Mouse (Mus musculus): ENCODE measurements around the gene Ttll9. TPM values are rescaled to one million over a fixed set of nuclear protein-coding genes. Genes with fewer than 3 reads are reported as not detected.

Ttll9 gene
- polyA plus RNA-seq, 1 experiment from 2014 or later = 0.27 TPM

- H3K4me3 ChIP-seq (replicated peaks; ENCODE audit: low read length) = peak overlapping the region; percentile 89; the same call in 1 of the 2 replicates
- 42% methylated on average over 8 of the region's 8 CpGs for WGBS
- H3K9me3 ChIP-seq (replicated peaks; ENCODE audit: control insufficient read depth, low read length) = no peaks in the 10 kb centered on the region
- ATAC-seq (ENCODE audit: insufficient read depth, low FRiP score) = no peak
- no peak overlapping the region for H3K27ac ChIP-seq (ENCODE audit: low read length)
- peaks cover 6% of the 10 kb centered on the region for H3K4me1 ChIP-seq (ENCODE audit: control insufficient read depth, insufficient read depth, low read length)
- peak overlapping the region; percentile 43 for H3K4me2 ChIP-seq (ENCODE audit: low read depth, low read length)
- 0 out of 2 replicates have a peak, but pooled peaks cover 2% of the 10 kb centered on the region for H3K36me3 ChIP-seq (ENCODE audit: control insufficient read depth, insufficient read depth, low read length)
- peak overlapping the region; percentile 29; the same call in 1 of the 2 replicates for H3K9ac ChIP-seq (ENCODE audit: low read length)
- 0 out of 2 replicates have a peak, but pooled peaks cover 5% of the 10 kb centered on the region for H3K27me3 ChIP-seq (ENCODE audit: control insufficient read depth, insufficient read depth, low read length)
Measured at GRCm38 (mm10) chr2:153015804-153016203, 53.5 kb downstream of the Ttll9 start.

- H3K9ac ChIP-seq (ENCODE audit: low read length) = no peak overlapping the region
- WGBS = 41% methylated on average over 5 of the region's 5 CpGs
- no peak overlapping the region for H3K4me2 ChIP-seq (ENCODE audit: low read depth, low read length)
- no peaks in the 10 kb centered on the region for H3K36me3 ChIP-seq (ENCODE audit: control insufficient read depth, insufficient read depth, low read length)
- H3K27ac ChIP-seq (ENCODE audit: low read length) = no peak overlapping the region
- no peak overlapping the region for H3K4me3 ChIP-seq (replicated peaks; ENCODE audit: low read length)
- no peaks in the 10 kb centered on the region for H3K9me3 ChIP-seq (replicated peaks; ENCODE audit: control insufficient read depth, low read length)
- peaks cover 6% of the 10 kb centered on the region for H3K4me1 ChIP-seq (ENCODE audit: control insufficient read depth, insufficient read depth, low read length)
- no peak for ATAC-seq (ENCODE audit: insufficient read depth, low FRiP score)
- H3K27me3 ChIP-seq (ENCODE audit: control insufficient read depth, insufficient read depth, low read length) = 0 out of 2 replicates have a peak, but pooled peaks cover 5% of the 10 kb centered on the region
Measured at GRCm38 (mm10) chr2:153016786-153017185, 54.5 kb downstream of the Ttll9 start.

- no peaks in the 10 kb centered on the region for H3K36me3 ChIP-seq (ENCODE audit: control insufficient read depth, insufficient read depth, low read length)
- H3K4me3 ChIP-seq (replicated peaks; ENCODE audit: low read length) = no peak overlapping the region
- no peak for ATAC-seq (ENCODE audit: insufficient read depth, low FRiP score)
- H3K9ac ChIP-seq (ENCODE audit: low read length) = no peak overlapping the region
- H3K9me3 ChIP-seq (replicated peaks; ENCODE audit: control insufficient read depth, low read length) = no peaks in the 10 kb centered on the region
- no peak overlapping the region for H3K27ac ChIP-seq (ENCODE audit: low read length)
- H3K4me1 ChIP-seq (ENCODE audit: control insufficient read depth, insufficient read depth, low read length) = peaks cover 2% of the 10 kb centered on the region
- no peak overlapping the region for H3K4me2 ChIP-seq (ENCODE audit: low read depth, low read length)
- 73% methylated on average over 3 of the region's 3 CpGs for WGBS
- 0 out of 2 replicates have a peak, but pooled peaks cover 5% of the 10 kb centered on the region for H3K27me3 ChIP-seq (ENCODE audit: control insufficient read depth, insufficient read depth, low read length)
Measured at GRCm38 (mm10) chr2:153019355-153019754, 57.1 kb downstream of the Ttll9 start.

- no peak overlapping the region for H3K27ac ChIP-seq (ENCODE audit: low read length)
- no peak overlapping the region for H3K9ac ChIP-seq (ENCODE audit: low read length)
- H3K4me2 ChIP-seq (ENCODE audit: low read depth, low read length) = no peak overlapping the region
- ATAC-seq (ENCODE audit: insufficient read depth, low FRiP score) = no peak
- no peaks in the 10 kb centered on the region for H3K4me1 ChIP-seq (ENCODE audit: control insufficient read depth, insufficient read depth, low read length)
- H3K4me3 ChIP-seq (replicated peaks; ENCODE audit: low read length) = no peak overlapping the region
- 0 out of 2 replicates have a peak, but pooled peaks cover 5% of the 10 kb centered on the region for H3K27me3 ChIP-seq (ENCODE audit: control insufficient read depth, insufficient read depth, low read length)
- H3K9me3 ChIP-seq (replicated peaks; ENCODE audit: control insufficient read depth, low read length) = no peaks in the 10 kb centered on the region
- H3K36me3 ChIP-seq (ENCODE audit: control insufficient read depth, insufficient read depth, low read length) = no peaks in the 10 kb centered on the region
- WGBS = 61% methylated on average over 3 of the region's 3 CpGs
Measured at GRCm38 (mm10) chr2:153021163-153021562, 58.9 kb downstream of the Ttll9 start.

- ATAC-seq (ENCODE audit: insufficient read depth, low FRiP score) = no peak
- Histone ChIP-seq H3K27me3 (ENCODE audit: control insufficient read depth, insufficient read depth, low read length) (no peaks in the 10 kb centered on the region; the same call in 1 of the 2 replicates), H3K27ac (ENCODE audit: low read length) (no peak overlapping the region), H3K36me3 (ENCODE audit: control insufficient read depth, insufficient read depth, low read length) (no peaks in the 10 kb centered on the region), H3K9ac (ENCODE audit: low read length) (no peak overlapping the region), H3K9me3 (replicated peaks; ENCODE audit: control insufficient read depth, low read length) (no peaks in the 10 kb centered on the region), H3K4me1 (ENCODE audit: control insufficient read depth, insufficient read depth, low read length) (no peaks in the 10 kb centered on the region), H3K4me2 (ENCODE audit: low read depth, low read length) (no peak overlapping the region), H3K4me3 (replicated peaks; ENCODE audit: low read length) (no peak overlapping the region)
- WGBS = 53% methylated on average over 4 of the region's 4 CpGs
Measured at GRCm38 (mm10) chr2:153022855-153023254, 60.6 kb downstream of the Ttll9 start.

- Histone ChIP-seq H3K27ac (ENCODE audit: low read length) (no peak overlapping the region), H3K36me3 (ENCODE audit: control insufficient read depth, insufficient read depth, low read length) (no peaks in the 10 kb centered on the region), H3K4me3 (replicated peaks; ENCODE audit: low read length) (no peak overlapping the region), H3K9ac (ENCODE audit: low read length) (no peak overlapping the region), H3K4me1 (ENCODE audit: control insufficient read depth, insufficient read depth, low read length) (no peaks in the 10 kb centered on the region), H3K9me3 (replicated peaks; ENCODE audit: control insufficient read depth, low read length) (no peaks in the 10 kb centered on the region), H3K4me2 (ENCODE audit: low read depth, low read length) (no peak overlapping the region), H3K27me3 (ENCODE audit: control insufficient read depth, insufficient read depth, low read length) (peaks cover 3% of the 10 kb centered on the region)
- ATAC-seq (ENCODE audit: insufficient read depth, low FRiP score) = no peak
- 78% methylated on average over 7 of the region's 7 CpGs for WGBS
Measured at GRCm38 (mm10) chr2:153026052-153026451, 63.8 kb downstream of the Ttll9 start.

- no peak for ATAC-seq (ENCODE audit: insufficient read depth, low FRiP score)
- Histone ChIP-seq H3K4me1 (ENCODE audit: control insufficient read depth, insufficient read depth, low read length) (peaks cover 5% of the 10 kb centered on the region), H3K4me2 (ENCODE audit: low read depth, low read length) (no peak overlapping the region), H3K27me3 (ENCODE audit: control insufficient read depth, insufficient read depth, low read length) (peaks cover 17% of the 10 kb centered on the region), H3K9me3 (replicated peaks; ENCODE audit: control insufficient read depth, low read length) (no peaks in the 10 kb centered on the region), H3K4me3 (replicated peaks; ENCODE audit: low read length) (no peak overlapping the region), H3K36me3 (ENCODE audit: control insufficient read depth, insufficient read depth, low read length) (no peaks in the 10 kb centered on the region), H3K9ac (ENCODE audit: low read length) (no peak overlapping the region), H3K27ac (ENCODE audit: low read length) (no peak overlapping the region)
- WGBS = 49% methylated on average over 4 of the region's 4 CpGs
Measured at GRCm38 (mm10) chr2:153027501-153027900, 65.2 kb downstream of the Ttll9 start.

GRCm38 (mm10) chr2:153030422-153030821 lies 68.1 kb downstream of the Ttll9 start:
- no peak overlapping the region for H3K27ac ChIP-seq (ENCODE audit: low read length)
- H3K4me2 ChIP-seq (ENCODE audit: low read depth, low read length) = no peak overlapping the region
- peaks cover 5% of the 10 kb centered on the region for H3K4me1 ChIP-seq (ENCODE audit: control insufficient read depth, insufficient read depth, low read length)
- H3K4me3 ChIP-seq (replicated peaks; ENCODE audit: low read length) = no peak overlapping the region
- peaks cover 26% of the 10 kb centered on the region for H3K27me3 ChIP-seq (ENCODE audit: control insufficient read depth, insufficient read depth, low read length)
- H3K36me3 ChIP-seq (ENCODE audit: control insufficient read depth, insufficient read depth, low read length) = no peaks in the 10 kb centered on the region
- ATAC-seq (ENCODE audit: insufficient read depth, low FRiP score) = no peak
- H3K9ac ChIP-seq (ENCODE audit: low read length) = no peak overlapping the region
- WGBS = 16% methylated on average over 4 of the region's 4 CpGs
- H3K9me3 ChIP-seq (replicated peaks; ENCODE audit: control insufficient read depth, low read length) = no peaks in the 10 kb centered on the region

GRCm38 (mm10) chr2:153031126-153032082 lies 69.1 kb downstream of the Ttll9 start, which contains the start of gene Xkr7:
Xkr7 (plus strand) TSS chr2:153031852.
- ATAC-seq (ENCODE audit: insufficient read depth, low FRiP score) = peak; percentile 49; the same call in 1 of the 2 replicates
- Histone ChIP-seq H3K4me3 (replicated peaks; ENCODE audit: low read length) (peak within 1 kb of the TSS; percentile 43), H3K27ac (ENCODE audit: low read length) (no peak within 1 kb of the TSS), H3K27me3 (ENCODE audit: control insufficient read depth, insufficient read depth, low read length) (peaks cover 26% of the 10 kb centered on the region), H3K4me2 (ENCODE audit: low read depth, low read length) (peak within 1 kb of the TSS; percentile 77), H3K36me3 (ENCODE audit: control insufficient read depth, insufficient read depth, low read length) (no peaks in the 10 kb centered on the region), H3K4me1 (ENCODE audit: control insufficient read depth, insufficient read depth, low read length) (peaks cover 5% of the 10 kb centered on the region), H3K9ac (ENCODE audit: low read length) (no peak within 1 kb of the TSS), H3K9me3 (replicated peaks; ENCODE audit: control insufficient read depth, low read length) (no peaks in the 10 kb centered on the region)
- 2% methylated on average over 49 of the region's 54 CpGs for WGBS
